Mouse (Mus musculus): Measurements from ENCODE around the gene Gm10644.

Gene Gm10644

GRCm38 (mm10) chr8:83897211-83897610 lies 57.8 kb downstream of the Gm10644 start:
- peak; percentile 87 for DNase-seq (ENCODE audit: low read depth, low spot score)

GRCm38 (mm10) chr8:83896461-83896860 lies 58.5 kb downstream of the Gm10644 start:
- no peak for DNase-seq (ENCODE audit: low read depth, low spot score)

- DNase-seq (ENCODE audit: low read depth, low spot score): peak; percentile 83
These were observed 59.1 kb downstream of the Gm10644 start for GRCm38 (mm10) chr8:83895894-83896293.

GRCm38 (mm10) chr8:83893915-83894314 lies 61.1 kb downstream of the Gm10644 start:
- DNase-seq (ENCODE audit: low read depth, low spot score): peak; percentile 84

- DNase-seq (ENCODE audit: low read depth, low spot score): no peak
These were observed 62.9 kb downstream of the Gm10644 start for GRCm38 (mm10) chr8:83892061-83892460.

GRCm38 (mm10) chr8:83888409-83888808 lies 66.6 kb downstream of the Gm10644 start:
- no peak for DNase-seq (ENCODE audit: low read depth, low spot score)

Measured in ZHBTc4 (cell line).